Mouse (Mus musculus): Measurements from ENCODE around the gene Mtx1. TPM values are rescaled to one million over a fixed set of nuclear protein-coding genes. Genes with fewer than 3 reads are reported as not detected.

Mtx1 gene
- polyA plus RNA-seq, 1 experiment from 2014 or later: 182 TPM

DNA sequence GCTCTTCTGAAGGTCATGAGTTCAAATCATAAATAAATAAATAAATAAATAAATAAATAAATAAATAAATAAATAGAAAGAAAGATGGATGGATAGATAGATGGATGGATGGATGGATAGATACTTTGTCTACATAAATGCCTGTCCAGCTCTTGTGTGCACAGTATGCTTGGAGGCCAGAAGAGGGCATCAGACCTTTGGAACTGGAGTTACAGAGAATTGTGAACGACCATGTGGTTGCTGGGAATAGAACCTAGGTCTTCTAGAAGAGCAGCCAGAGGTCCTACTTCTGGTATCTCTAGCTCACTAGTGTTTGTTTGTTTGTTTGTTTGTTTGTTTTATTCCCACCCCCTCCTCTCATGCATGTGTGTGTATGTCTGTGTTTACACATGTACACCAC, 33.5 kb downstream of the Mtx1 start:
- Histone ChIP-seq H3K9ac (replicated peaks; ENCODE audit: low read depth, low read length) (no peak overlapping the region), H3K36me3 (ENCODE audit: control insufficient read depth, insufficient read depth, low read length) (0 out of 2 replicates have a peak, but pooled peaks cover 4% of the 10 kb centered on the region), H3K9me3 (ENCODE audit: control insufficient read depth, low read depth, low read length) (no peaks in the 10 kb centered on the region), H3K27me3 (ENCODE audit: control insufficient read depth, insufficient read depth, low read length) (no peaks in the 10 kb centered on the region), H3K27ac (ENCODE audit: low read length) (no peak overlapping the region), H3K4me2 (replicated peaks; ENCODE audit: low read depth, low read length) (no peak overlapping the region), H3K4me1 (ENCODE audit: control insufficient read depth, insufficient read depth, low read length) (no peaks in the 10 kb centered on the region), H3K4me3 (ENCODE audit: low read depth, low read length) (no peak overlapping the region)
- 89% methylated on average over 1 of the region's 1 CpGs for WGBS
- ATAC-seq (ENCODE audit: insufficient number of reproducible peaks, insufficient read depth, low FRiP score, low read depth): no peak

GRCm38 (mm10) chr3:89190436-89190835, 36.5 kb downstream of the Mtx1 start:
- Histone ChIP-seq H3K27me3 (ENCODE audit: control insufficient read depth, insufficient read depth, low read length) (no peaks in the 10 kb centered on the region), H3K4me3 (ENCODE audit: low read depth, low read length) (no peak overlapping the region), H3K27ac (ENCODE audit: low read length) (no peak overlapping the region), H3K4me1 (ENCODE audit: control insufficient read depth, insufficient read depth, low read length) (peaks cover under 1% of the 10 kb centered on the region; the same call in 1 of the 2 replicates), H3K9me3 (ENCODE audit: control insufficient read depth, low read depth, low read length) (no peaks in the 10 kb centered on the region), H3K36me3 (ENCODE audit: control insufficient read depth, insufficient read depth, low read length) (peaks cover 10% of the 10 kb centered on the region; the same call in 1 of the 2 replicates), H3K4me2 (replicated peaks; ENCODE audit: low read depth, low read length) (no peak overlapping the region), H3K9ac (replicated peaks; ENCODE audit: low read depth, low read length) (no peak overlapping the region)
- no peak for ATAC-seq (ENCODE audit: insufficient number of reproducible peaks, insufficient read depth, low FRiP score, low read depth)
- WGBS: 85% methylated on average over 8 of the region's 8 CpGs

DNA sequence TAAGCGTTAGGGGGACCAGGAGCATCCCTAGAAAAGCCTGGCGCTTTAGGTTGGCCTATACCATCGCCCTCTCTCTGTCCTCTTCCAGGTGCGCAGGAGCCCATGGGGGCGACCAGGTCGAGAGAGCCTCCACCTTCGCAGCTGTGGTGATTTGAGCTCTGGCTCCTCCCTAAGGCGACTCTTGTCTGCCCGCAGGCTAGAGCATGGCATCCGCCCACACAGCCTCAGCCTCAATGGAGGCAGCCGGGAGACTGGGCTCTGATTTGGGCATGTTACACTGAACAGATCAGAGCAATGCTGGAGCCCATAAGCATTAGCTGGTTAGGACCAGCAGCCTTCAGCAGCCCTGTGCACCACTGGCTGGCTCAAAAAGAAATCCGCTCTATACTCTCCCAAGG, 38.4 kb downstream of the Mtx1 start:
- H3K4me3 ChIP-seq (ENCODE audit: low read depth, low read length): no peak overlapping the region
- H3K9ac ChIP-seq (replicated peaks; ENCODE audit: low read depth, low read length): no peak overlapping the region
- WGBS: 74% methylated on average over 12 of the region's 12 CpGs
- no peaks in the 10 kb centered on the region for H3K9me3 ChIP-seq (ENCODE audit: control insufficient read depth, low read depth, low read length)
- H3K27ac ChIP-seq (ENCODE audit: low read length): no peak overlapping the region
- ATAC-seq (ENCODE audit: insufficient number of reproducible peaks, insufficient read depth, low FRiP score, low read depth): no peak
- H3K4me1 ChIP-seq (ENCODE audit: control insufficient read depth, insufficient read depth, low read length): peaks cover 17% of the 10 kb centered on the region; the same call in 1 of the 2 replicates
- H3K27me3 ChIP-seq (ENCODE audit: control insufficient read depth, insufficient read depth, low read length): no peaks in the 10 kb centered on the region
- H3K36me3 ChIP-seq (ENCODE audit: control insufficient read depth, insufficient read depth, low read length): peaks cover 10% of the 10 kb centered on the region; the same call in 1 of the 2 replicates
- H3K4me2 ChIP-seq (replicated peaks; ENCODE audit: low read depth, low read length): no peak overlapping the region

DNA sequence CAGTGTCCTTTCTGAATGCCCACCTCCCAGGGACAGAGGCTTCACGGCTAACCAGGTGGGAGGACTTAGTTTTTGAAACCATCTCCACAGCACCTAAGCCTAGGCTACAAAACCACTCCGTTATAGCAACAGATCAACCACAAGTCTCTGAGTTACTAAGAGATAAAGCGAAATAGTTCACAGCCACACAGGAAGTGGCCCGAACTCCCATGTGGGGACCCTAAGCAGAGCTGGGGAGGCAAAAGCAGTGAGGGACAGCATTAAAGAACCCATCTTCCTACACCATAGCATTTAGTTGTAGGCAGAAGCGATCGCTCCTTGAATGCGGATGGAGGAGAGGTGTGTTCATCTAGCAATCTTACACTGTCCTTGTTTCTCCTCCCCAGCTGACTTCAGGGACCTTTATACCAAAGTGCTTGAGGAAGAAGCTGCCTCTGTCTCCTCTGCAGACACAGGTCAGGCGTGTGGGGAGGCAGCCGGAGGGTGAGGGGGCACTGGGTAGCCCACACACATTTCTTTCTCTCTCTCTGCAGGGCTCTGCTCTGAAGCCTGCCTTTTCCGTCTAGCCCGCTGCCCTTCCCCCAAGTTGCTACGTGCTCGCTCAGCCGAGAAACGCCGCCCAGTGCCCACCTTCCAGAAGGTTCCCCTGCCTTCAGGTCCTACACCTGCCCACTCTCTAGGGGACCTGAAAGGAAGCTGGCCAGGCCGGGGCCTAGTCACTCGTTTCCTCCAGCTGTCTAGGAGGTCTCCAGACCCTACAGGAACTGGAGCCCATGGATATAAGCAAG, 39.0 kb downstream of the Mtx1 start:
- Histone ChIP-seq H3K4me1 (ENCODE audit: control insufficient read depth, insufficient read depth, low read length) (peaks cover 18% of the 10 kb centered on the region; the same call in 1 of the 2 replicates), H3K4me3 (ENCODE audit: low read depth, low read length) (no peak overlapping the region), H3K36me3 (ENCODE audit: control insufficient read depth, insufficient read depth, low read length) (peaks cover 10% of the 10 kb centered on the region; the same call in 1 of the 2 replicates), H3K9ac (replicated peaks; ENCODE audit: low read depth, low read length) (no peak overlapping the region), H3K9me3 (ENCODE audit: control insufficient read depth, low read depth, low read length) (no peaks in the 10 kb centered on the region), H3K27ac (ENCODE audit: low read length) (no peak overlapping the region), H3K4me2 (replicated peaks; ENCODE audit: low read depth, low read length) (no peak overlapping the region), H3K27me3 (ENCODE audit: control insufficient read depth, insufficient read depth, low read length) (no peaks in the 10 kb centered on the region)
- no peak for ATAC-seq (ENCODE audit: insufficient number of reproducible peaks, insufficient read depth, low FRiP score, low read depth)
- WGBS: 85% methylated on average over 18 of the region's 18 CpGs

DNA sequence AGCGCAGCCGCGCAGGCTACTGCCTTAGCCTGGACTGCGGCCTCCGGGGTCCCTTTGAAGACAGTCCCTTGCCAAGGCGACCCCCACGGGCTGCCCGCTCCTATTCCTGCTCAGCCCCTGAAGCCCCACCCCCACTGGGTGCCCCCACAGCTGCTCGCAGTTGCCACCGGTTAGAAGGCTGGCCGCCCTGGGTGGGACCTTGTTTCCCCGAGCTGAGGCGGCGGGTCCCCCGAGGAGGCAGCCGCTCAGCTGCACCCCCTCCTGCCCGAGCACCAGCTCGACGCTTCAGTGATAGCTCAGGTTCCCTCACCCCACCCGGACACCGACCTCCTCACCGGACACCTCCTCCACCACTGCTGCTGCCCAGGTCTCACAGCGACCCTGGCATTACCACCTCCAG, 39.7 kb downstream of the Mtx1 start:
- Histone ChIP-seq H3K9ac (replicated peaks; ENCODE audit: low read depth, low read length) (no peak overlapping the region), H3K4me2 (replicated peaks; ENCODE audit: low read depth, low read length) (no peak overlapping the region), H3K4me1 (ENCODE audit: control insufficient read depth, insufficient read depth, low read length) (peaks cover 21% of the 10 kb centered on the region; the same call in 1 of the 2 replicates), H3K9me3 (ENCODE audit: control insufficient read depth, low read depth, low read length) (no peaks in the 10 kb centered on the region), H3K27me3 (ENCODE audit: control insufficient read depth, insufficient read depth, low read length) (no peaks in the 10 kb centered on the region), H3K4me3 (ENCODE audit: low read depth, low read length) (no peak overlapping the region), H3K36me3 (ENCODE audit: control insufficient read depth, insufficient read depth, low read length) (peaks cover 13% of the 10 kb centered on the region; the same call in 1 of the 2 replicates), H3K27ac (ENCODE audit: low read length) (no peak overlapping the region)
- ATAC-seq (ENCODE audit: insufficient number of reproducible peaks, insufficient read depth, low FRiP score, low read depth): no peak
- 55% methylated on average over 22 of the region's 23 CpGs for WGBS

GRCm38 (mm10) chr3:89183959-89184315, 43.0 kb downstream of the Mtx1 start:
- no peak for ATAC-seq (ENCODE audit: insufficient number of reproducible peaks, insufficient read depth, low FRiP score, low read depth)
- Histone ChIP-seq H3K4me1 (ENCODE audit: control insufficient read depth, insufficient read depth, low read length) (peaks cover 21% of the 10 kb centered on the region; the same call in 1 of the 2 replicates), H3K27ac (ENCODE audit: low read length) (peak overlapping the region; percentile 86; the same call in 1 of the 2 replicates), H3K36me3 (ENCODE audit: control insufficient read depth, insufficient read depth, low read length) (peaks cover 32% of the 10 kb centered on the region; the same call in 1 of the 2 replicates), H3K9ac (replicated peaks; ENCODE audit: low read depth, low read length) (peak overlapping the region; percentile 78), H3K27me3 (ENCODE audit: control insufficient read depth, insufficient read depth, low read length) (no peaks in the 10 kb centered on the region), H3K9me3 (ENCODE audit: control insufficient read depth, low read depth, low read length) (no peaks in the 10 kb centered on the region), H3K4me3 (ENCODE audit: low read depth, low read length) (peak overlapping the region; percentile 62), H3K4me2 (replicated peaks; ENCODE audit: low read depth, low read length) (peak overlapping the region; percentile 95)
- 77% methylated on average over 6 of the region's 6 CpGs for WGBS

- peak within 1 kb of the TSS; percentile 95 for H3K4me2 ChIP-seq (replicated peaks; ENCODE audit: low read depth, low read length)
- ATAC-seq (ENCODE audit: insufficient number of reproducible peaks, insufficient read depth, low FRiP score, low read depth): peak; percentile 93
- H3K9me3 ChIP-seq (ENCODE audit: control insufficient read depth, low read depth, low read length): no peaks in the 10 kb centered on the region
- H3K27ac ChIP-seq (ENCODE audit: low read length): peak within 1 kb of the TSS; percentile 86
- no peaks in the 10 kb centered on the region for H3K27me3 ChIP-seq (ENCODE audit: control insufficient read depth, insufficient read depth, low read length)
- H3K4me3 ChIP-seq (ENCODE audit: low read depth, low read length): peak within 1 kb of the TSS; percentile 62
- H3K4me1 ChIP-seq (ENCODE audit: control insufficient read depth, insufficient read depth, low read length): peaks cover 24% of the 10 kb centered on the region; the same call in 1 of the 2 replicates
- peak within 1 kb of the TSS; percentile 78 for H3K9ac ChIP-seq (replicated peaks; ENCODE audit: low read depth, low read length)
- 4% methylated on average over 39 of the region's 39 CpGs for WGBS
- peaks cover 29% of the 10 kb centered on the region; the same call in 1 of the 2 replicates for H3K36me3 ChIP-seq (ENCODE audit: control insufficient read depth, insufficient read depth, low read length)
Measured at GRCm38 (mm10) chr3:89183058-89183958, 43.6 kb downstream of the Mtx1 start, which contains the start of gene Fam189b. Fam189b (plus strand) TSS chr3:89183143.

DNA sequence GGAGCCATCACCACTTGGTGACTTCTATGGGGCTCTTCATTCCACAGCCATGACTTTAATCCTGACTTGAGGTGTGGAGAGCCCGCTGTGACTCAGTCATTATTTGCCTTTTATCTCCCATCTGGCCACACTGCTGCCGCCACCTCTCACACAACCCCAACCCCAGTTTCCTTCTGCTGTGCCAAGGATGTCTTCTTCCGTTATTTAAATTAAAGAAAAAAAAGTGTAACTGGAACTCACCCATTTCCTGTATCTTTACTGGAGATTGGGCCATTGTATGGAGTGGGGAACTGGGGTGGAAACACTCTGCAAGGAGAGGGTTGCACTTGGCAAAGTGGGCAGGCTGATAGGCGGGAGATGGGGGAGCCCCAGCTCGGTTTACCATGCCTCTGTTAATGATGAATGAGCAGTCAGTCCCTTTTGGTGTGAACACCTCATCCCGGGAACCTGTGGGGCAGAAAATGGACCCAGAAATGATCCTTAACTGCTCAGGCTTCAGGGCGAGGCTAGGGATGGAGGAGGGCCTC, 44.3 kb downstream of the Mtx1 start:
- Histone ChIP-seq H3K4me2 (replicated peaks; ENCODE audit: low read depth, low read length) (peak overlapping the region; percentile 95), H3K27me3 (ENCODE audit: control insufficient read depth, insufficient read depth, low read length) (no peaks in the 10 kb centered on the region), H3K4me1 (ENCODE audit: control insufficient read depth, insufficient read depth, low read length) (peaks cover 26% of the 10 kb centered on the region; the same call in 1 of the 2 replicates), H3K36me3 (ENCODE audit: control insufficient read depth, insufficient read depth, low read length) (peaks cover 26% of the 10 kb centered on the region; the same call in 1 of the 2 replicates), H3K9ac (replicated peaks; ENCODE audit: low read depth, low read length) (no peak overlapping the region), H3K9me3 (ENCODE audit: control insufficient read depth, low read depth, low read length) (no peaks in the 10 kb centered on the region), H3K4me3 (ENCODE audit: low read depth, low read length) (peak overlapping the region; percentile 62), H3K27ac (ENCODE audit: low read length) (no peak overlapping the region)
- 44% methylated on average over 7 of the region's 7 CpGs for WGBS
- no peak for ATAC-seq (ENCODE audit: insufficient number of reproducible peaks, insufficient read depth, low FRiP score, low read depth)

All from stomach, embryonic 14.5 days (tissue).